In the genomic region with DNA sequence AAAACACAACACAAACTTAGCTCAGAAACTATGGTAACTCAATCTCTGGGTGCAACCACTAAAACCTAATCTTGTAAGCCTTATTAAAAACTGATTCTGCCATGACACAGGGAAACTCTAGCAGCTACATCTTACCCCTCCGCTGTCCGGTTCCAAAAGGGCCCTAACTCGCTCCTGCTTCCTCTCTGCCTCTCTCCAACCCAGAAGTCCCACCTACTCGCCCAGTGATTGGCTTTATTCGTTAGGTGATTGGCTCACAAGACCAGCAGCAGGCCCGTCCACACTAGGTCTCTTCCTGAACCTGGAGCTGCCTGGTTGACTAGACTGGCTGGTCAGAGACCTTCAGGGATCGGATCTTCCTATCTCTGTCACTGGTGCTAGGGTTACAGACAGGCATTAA, we compare ENCODE assay signal across 15 mouse cellular contexts.
"Had no signal": no experiment of that assay in that cellular context is flagged by ENCODE, and none has a peak within 500 bp of the region (broad histone marks: within the 10 kb centered on the region; RNA-seq: fewer than 3 reads in every experiment).

No protein-coding gene starts in this region.

- ATAC-seq: liver, postnatal 0 days; midbrain, embryonic 16.5 days had no signal

- H3K36me3 ChIP-seq: limb, embryonic 12.5 days; lung, embryonic 15.5 days; neural tube, embryonic 13.5 days; stomach, embryonic 15.5 days had no signal

- H3K9me3 ChIP-seq: limb, embryonic 12.5 days; lung, embryonic 15.5 days; megakaryocyte, embryonic 14.5 days; neural tube, embryonic 13.5 days; stomach, embryonic 15.5 days had no signal

- H3K4me3 ChIP-seq: layer of hippocampus, adult 2 months; limb, embryonic 12.5 days; lung, embryonic 15.5 days; megakaryocyte, embryonic 14.5 days; neural tube, embryonic 13.5 days; stomach, embryonic 15.5 days had no signal

- H3K27me3 ChIP-seq: lung, embryonic 15.5 days; neural tube, embryonic 13.5 days; stomach, embryonic 15.5 days had no signal

- DNase-seq: kidney, postnatal 10 days; kidney, postnatal 4 days; liver, postnatal 0 days; lung, postnatal 14 days; retina, postnatal 1 day; right cerebral cortex, postnatal 4 days had no signal

- H3K4me1 ChIP-seq: limb, embryonic 12.5 days; lung, embryonic 15.5 days; stomach, embryonic 15.5 days had no signal

- H3K9ac ChIP-seq: limb, embryonic 12.5 days; liver, postnatal 0 days; lung, embryonic 15.5 days; neural tube, embryonic 13.5 days; stomach, embryonic 15.5 days had no signal

- H3K4me2 ChIP-seq: limb, embryonic 12.5 days; lung, embryonic 15.5 days; midbrain, embryonic 11.5 days; neural tube, embryonic 13.5 days; stomach, embryonic 15.5 days had no signal

- H3K27ac ChIP-seq: layer of hippocampus, adult 2 months; limb, embryonic 12.5 days; lung, embryonic 15.5 days; macrophage; neural tube, embryonic 13.5 days; stomach, embryonic 15.5 days had no signal
